Mouse (Mus musculus): ENCODE results near the gene Tmem274. TPM values are rescaled to one million over a fixed set of nuclear protein-coding genes. Genes with fewer than 3 reads are reported as not detected.
A peak's percentile ranks its signal among the peaks of the same experiment; 100 is the strongest.
"Not testable (repeated sequence)": the region's sequence is repeated elsewhere in the genome, so short reads cannot be mapped to it uniquely, and the experiment has no call there.

Gene Tmem274
- 0.36 and 0.50 TPM in 2 replicates for polyA plus RNA-seq (2016; fragmentation: Nextera tagmentation; extraction: Ambion mirVana)

DNA sequence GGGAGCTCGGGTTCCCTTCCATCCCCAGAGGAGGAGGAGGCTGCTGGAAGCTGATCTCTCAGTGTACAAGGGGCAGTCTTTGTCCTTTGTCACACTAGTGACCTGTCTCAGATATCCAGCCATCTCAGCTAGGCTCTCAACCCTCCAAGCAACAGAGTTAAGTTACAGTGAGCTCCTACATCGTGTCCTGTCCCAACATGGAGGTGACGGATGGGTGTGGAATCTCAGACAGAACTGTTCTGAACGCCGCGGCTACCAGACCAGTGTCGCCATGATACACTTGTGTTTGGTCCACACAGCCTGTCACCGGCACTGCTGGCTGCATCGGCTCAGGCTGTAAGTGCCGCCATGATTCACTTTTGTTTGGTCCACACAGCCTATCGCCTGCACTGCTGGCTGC lies at the start of gene Tmem274:
Gene Tmem274 (plus strand): TSS at position 301 of the 400 bp plus-strand sequence.
- Histone ChIP-seq H3K27ac (no peak within 1 kb of the TSS), H3K27me3 (no peaks in the 10 kb centered on the region), H3K4me2 (no peak within 1 kb of the TSS), H3K4me1 (replicated peaks) (no peaks in the 10 kb centered on the region), H3K4me3 (replicated peaks) (no peak within 1 kb of the TSS), H3K36me3 (peaks cover 27% of the 10 kb centered on the region), H3K9ac (replicated peaks) (no peak within 1 kb of the TSS), H3K9me3 (no peaks in the 10 kb centered on the region)
- no peak for ATAC-seq (ENCODE audit: insufficient number of reproducible peaks, insufficient read depth, low FRiP score, low TSS enrichment, low read depth)
- 86% methylated on average over 11 of the region's 11 CpGs for WGBS

GRCm38 (mm10) chr4:149429592-149429991 lies 47.6 kb upstream of the Tmem274 start:
- 91% methylated on average over 5 of the region's 5 CpGs for WGBS

DNA sequence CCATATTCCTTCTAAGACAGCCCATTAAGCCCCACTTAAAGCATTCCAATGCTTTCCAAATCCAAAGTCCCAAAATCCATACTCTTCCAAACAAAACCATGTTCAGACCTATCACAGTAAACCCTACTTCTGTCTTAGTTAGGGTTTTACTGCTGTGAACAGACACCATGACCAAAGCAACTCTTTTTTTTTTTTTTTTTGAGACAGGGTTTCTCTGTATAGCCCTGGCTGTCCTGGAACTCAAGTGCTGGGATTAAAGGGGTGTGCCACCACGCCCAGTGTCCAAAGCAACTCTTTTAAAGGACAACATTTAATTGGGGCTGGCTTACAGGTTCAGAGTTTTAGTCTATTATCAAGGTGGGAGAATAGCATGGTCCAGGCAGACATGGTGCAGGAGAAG lies 45.3 kb upstream of the Tmem274 start:
- H3K4me1 ChIP-seq (replicated peaks); H3K27me3 ChIP-seq; H3K27ac ChIP-seq; H3K4me3 ChIP-seq (replicated peaks); H3K36me3 ChIP-seq; H3K9ac ChIP-seq (replicated peaks); H3K9me3 ChIP-seq; ATAC-seq (ENCODE audit: insufficient number of reproducible peaks, insufficient read depth, low FRiP score, low TSS enrichment, low read depth); H3K4me2 ChIP-seq: not testable (repeated sequence)
- 78% methylated on average over 1 of the region's 1 CpGs for WGBS

More at GRCm38 (mm10) chr4:149429592-149429991, 47.6 kb upstream of the Tmem274 start:
- Histone ChIP-seq H3K36me3 (no peaks in the 10 kb centered on the region), H3K27me3 (no peaks in the 10 kb centered on the region), H3K4me3 (replicated peaks) (no peak overlapping the region), H3K9me3 (no peaks in the 10 kb centered on the region), H3K9ac (replicated peaks) (no peak overlapping the region), H3K4me2 (no peak overlapping the region), H3K27ac (no peak overlapping the region), H3K4me1 (replicated peaks) (no peaks in the 10 kb centered on the region; the same call in 1 of the 2 replicates)
- ATAC-seq (ENCODE audit: insufficient number of reproducible peaks, insufficient read depth, low FRiP score, low TSS enrichment, low read depth): no peak

GRCm38 (mm10) chr4:149440576-149440975 lies 36.6 kb upstream of the Tmem274 start:
- H3K27ac ChIP-seq: no peak overlapping the region
- no peak for ATAC-seq (ENCODE audit: insufficient number of reproducible peaks, insufficient read depth, low FRiP score, low TSS enrichment, low read depth)
- no peaks in the 10 kb centered on the region for H3K36me3 ChIP-seq
- peaks cover 15% of the 10 kb centered on the region for H3K4me1 ChIP-seq (replicated peaks)
- no peaks in the 10 kb centered on the region for H3K27me3 ChIP-seq
- WGBS: 50% methylated on average over 8 of the region's 8 CpGs
- H3K4me3 ChIP-seq (replicated peaks): no peak overlapping the region
- no peak overlapping the region for H3K4me2 ChIP-seq
- H3K9me3 ChIP-seq: no peaks in the 10 kb centered on the region
- H3K9ac ChIP-seq (replicated peaks): no peak overlapping the region

GRCm38 (mm10) chr4:149442436-149442835 lies 34.7 kb upstream of the Tmem274 start:
- no peak overlapping the region for H3K9ac ChIP-seq (replicated peaks)
- WGBS: 47% methylated on average over 3 of the region's 3 CpGs
- H3K27ac ChIP-seq: no peak overlapping the region
- H3K4me2 ChIP-seq: no peak overlapping the region
- no peaks in the 10 kb centered on the region for H3K9me3 ChIP-seq
- H3K4me3 ChIP-seq (replicated peaks): no peak overlapping the region
- H3K4me1 ChIP-seq (replicated peaks): peaks cover 24% of the 10 kb centered on the region
- no peak for ATAC-seq (ENCODE audit: insufficient number of reproducible peaks, insufficient read depth, low FRiP score, low TSS enrichment, low read depth)
- H3K36me3 ChIP-seq: no peaks in the 10 kb centered on the region
- H3K27me3 ChIP-seq: no peaks in the 10 kb centered on the region

GRCm38 (mm10) chr4:149444465-149444864 lies 32.7 kb upstream of the Tmem274 start:
- Histone ChIP-seq H3K9ac (replicated peaks) (no peak overlapping the region), H3K27ac (peak overlapping the region; percentile 95; the same call in 1 of the 2 replicates), H3K36me3 (no peaks in the 10 kb centered on the region), H3K4me2 (peak overlapping the region; percentile 58), H3K4me1 (replicated peaks) (peaks cover 24% of the 10 kb centered on the region), H3K9me3 (no peaks in the 10 kb centered on the region), H3K4me3 (replicated peaks) (no peak overlapping the region), H3K27me3 (no peaks in the 10 kb centered on the region)
- no peak for ATAC-seq (ENCODE audit: insufficient number of reproducible peaks, insufficient read depth, low FRiP score, low TSS enrichment, low read depth)
- 87% methylated on average over 1 of the region's 1 CpGs for WGBS

DNA sequence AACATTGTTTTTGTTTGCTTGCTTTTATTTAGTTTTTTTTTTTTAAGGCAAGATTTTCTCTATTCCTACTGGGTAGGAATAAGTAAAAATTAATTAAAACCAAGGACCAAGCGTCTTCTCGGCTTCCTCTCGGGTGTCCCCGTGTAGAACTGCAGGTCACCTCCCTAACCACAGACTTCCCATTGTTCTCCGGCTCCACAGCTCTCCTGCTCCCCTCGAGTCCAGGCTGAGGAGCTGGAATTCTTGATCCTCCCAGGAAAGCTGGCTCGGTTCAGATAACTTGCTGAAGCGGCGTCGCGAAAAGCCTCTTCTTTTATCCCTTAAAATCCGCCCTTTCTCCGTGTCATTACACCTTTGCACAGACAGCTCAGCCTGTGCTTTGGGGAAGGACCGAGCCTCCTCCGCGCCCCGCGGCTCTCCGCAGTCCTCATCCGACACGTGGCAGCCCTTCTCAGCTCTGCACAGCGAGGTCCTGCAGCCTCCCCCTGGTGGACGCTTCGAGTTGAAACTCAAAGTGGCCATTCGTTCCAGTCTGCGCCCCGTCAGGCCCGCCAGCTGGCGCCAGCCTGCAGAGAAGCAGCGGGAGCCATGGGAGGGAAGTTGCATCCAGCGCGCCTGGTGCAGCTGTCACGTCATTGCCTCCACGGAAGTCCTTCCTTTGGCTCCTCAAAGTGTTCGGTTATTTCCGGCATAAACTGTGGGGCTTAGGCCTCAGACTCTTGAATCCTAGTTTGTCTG lies 32.0 kb upstream of the Tmem274 start:
- Histone ChIP-seq H3K27ac (peak overlapping the region; percentile 95), H3K9ac (replicated peaks) (peak overlapping the region; percentile 69), H3K27me3 (no peaks in the 10 kb centered on the region), H3K9me3 (no peaks in the 10 kb centered on the region), H3K4me3 (replicated peaks) (peak overlapping the region; percentile 37), H3K36me3 (no peaks in the 10 kb centered on the region), H3K4me1 (replicated peaks) (peaks cover 24% of the 10 kb centered on the region), H3K4me2 (peak overlapping the region; percentile 58)
- ATAC-seq (ENCODE audit: insufficient number of reproducible peaks, insufficient read depth, low FRiP score, low TSS enrichment, low read depth): peak; percentile 95
- WGBS: under 1% methylated on average over 36 of the region's 36 CpGs

- 5% methylated on average over 11 of the region's 11 CpGs for WGBS
- Histone ChIP-seq H3K4me1 (replicated peaks) (peaks cover 18% of the 10 kb centered on the region), H3K4me2 (peak overlapping the region; percentile 58), H3K4me3 (replicated peaks) (peak overlapping the region; percentile 37), H3K9me3 (no peaks in the 10 kb centered on the region), H3K27ac (peak overlapping the region; percentile 95), H3K27me3 (no peaks in the 10 kb centered on the region), H3K9ac (replicated peaks) (no peak overlapping the region), H3K36me3 (no peaks in the 10 kb centered on the region)
- no peak; the same call in 1 of the 2 replicates for ATAC-seq (ENCODE audit: insufficient number of reproducible peaks, insufficient read depth, low FRiP score, low TSS enrichment, low read depth)
Measured at GRCm38 (mm10) chr4:149445868-149446267, 31.3 kb upstream of the Tmem274 start.

DNA sequence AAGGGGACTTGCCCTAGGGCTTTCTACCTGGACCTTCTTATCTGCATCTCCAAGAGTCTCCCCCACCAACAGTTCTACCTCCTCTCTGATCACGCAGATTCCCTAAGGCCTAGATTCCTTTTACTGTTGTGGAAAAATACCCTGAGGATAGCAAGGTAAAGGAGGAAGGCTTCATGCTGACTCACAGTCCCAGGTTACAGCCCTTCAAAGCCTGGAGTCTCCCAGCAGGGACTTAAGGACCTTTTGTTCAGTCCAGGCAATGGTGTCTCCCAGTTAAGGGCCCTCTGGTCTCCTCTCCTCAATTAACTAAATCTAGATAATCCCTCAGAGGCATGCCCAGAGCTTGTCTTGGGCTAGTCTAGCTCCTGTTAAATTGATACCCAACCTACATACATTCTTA lies 30.9 kb upstream of the Tmem274 start:
- Histone ChIP-seq H3K9me3 (no peaks in the 10 kb centered on the region), H3K9ac (replicated peaks) (no peak overlapping the region), H3K36me3 (no peaks in the 10 kb centered on the region), H3K27ac (peak overlapping the region; percentile 95), H3K4me2 (peak overlapping the region; percentile 58), H3K4me1 (replicated peaks) (peaks cover 18% of the 10 kb centered on the region), H3K27me3 (no peaks in the 10 kb centered on the region), H3K4me3 (replicated peaks) (peak overlapping the region; percentile 37; the same call in 1 of the 2 replicates)
- 58% methylated on average over 1 of the region's 1 CpGs for whole genome bisulfite sequencing
- ATAC-seq (ENCODE audit: insufficient number of reproducible peaks, insufficient read depth, low FRiP score, low TSS enrichment, low read depth): no peak

GRCm38 (mm10) chr4:149450636-149451035 lies 26.5 kb upstream of the Tmem274 start:
- H3K27me3 ChIP-seq: no peaks in the 10 kb centered on the region
- 0 out of 2 replicates have a peak, but pooled peaks cover 3% of the 10 kb centered on the region for H3K9me3 ChIP-seq
- 83% methylated on average over 3 of the region's 3 CpGs for WGBS
- H3K27ac ChIP-seq: no peak overlapping the region
- no peak for ATAC-seq (ENCODE audit: insufficient number of reproducible peaks, insufficient read depth, low FRiP score, low TSS enrichment, low read depth)
- H3K36me3 ChIP-seq: no peaks in the 10 kb centered on the region
- no peak overlapping the region for H3K4me2 ChIP-seq
- no peak overlapping the region for H3K9ac ChIP-seq (replicated peaks)
- H3K4me1 ChIP-seq (replicated peaks): peaks cover 9% of the 10 kb centered on the region
- H3K4me3 ChIP-seq (replicated peaks): no peak overlapping the region

DNA sequence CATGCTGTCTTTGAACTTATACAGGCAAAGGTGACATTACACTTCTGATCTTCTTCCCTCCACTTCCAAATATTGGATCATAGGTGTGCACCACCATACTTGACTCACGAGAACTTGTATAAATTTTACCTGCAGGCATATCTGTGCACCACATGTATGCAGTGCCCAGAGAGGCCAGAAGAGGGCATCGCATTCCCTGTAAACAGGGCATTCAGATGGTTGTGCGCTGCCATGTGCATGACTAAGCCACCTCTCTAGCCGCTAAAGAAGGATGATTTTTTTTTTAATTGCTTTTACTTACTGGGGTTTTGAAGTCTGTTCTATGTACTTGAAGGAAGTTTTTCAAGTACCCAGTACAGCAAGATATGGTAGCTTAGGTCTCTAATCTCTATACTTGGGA lies 23.5 kb upstream of the Tmem274 start:
- no peaks in the 10 kb centered on the region for H3K27me3 ChIP-seq
- WGBS: 78% methylated on average over 4 of the region's 4 CpGs
- no peak overlapping the region for H3K27ac ChIP-seq
- H3K4me2 ChIP-seq: no peak overlapping the region
- no peak overlapping the region for H3K4me3 ChIP-seq (replicated peaks)
- no peaks in the 10 kb centered on the region for H3K4me1 ChIP-seq (replicated peaks)
- no peak overlapping the region for H3K9ac ChIP-seq (replicated peaks)
- H3K36me3 ChIP-seq: no peaks in the 10 kb centered on the region
- ATAC-seq (ENCODE audit: insufficient number of reproducible peaks, insufficient read depth, low FRiP score, low TSS enrichment, low read depth): no peak
- H3K9me3 ChIP-seq: 0 out of 2 replicates have a peak, but pooled peaks cover 3% of the 10 kb centered on the region
